Mouse (Mus musculus) embryonic fibroblast, embryonic 13.5 days (primary cell): ENCODE data around the gene Mapk10. TPM values are rescaled to one million over a fixed set of nuclear protein-coding genes. Genes with fewer than 3 reads are reported as not detected.
A peak's percentile ranks its signal among the peaks of the same experiment; 100 is the strongest.

Experiments used
- H3K27ac ChIP-seq: 2 replicates; pipeline ENCODE4 v1.5.1; 2012; ENCODE audit warnings: low read length, control low read depth, inconsistent platforms; ENCODE audit not compliant: insufficient read depth
- H3K4me1 ChIP-seq: 2 replicates; pipeline ENCODE4 v1.6.1; 2011; ENCODE audit warnings: low read length; ENCODE audit not compliant: control insufficient read depth, insufficient read depth
- H3K4me3 ChIP-seq: 2 replicates; pipeline ENCODE4 v1.5.1; 2011; ENCODE audit warnings: mild to moderate bottlenecking, control low read depth, low read length; ENCODE audit not compliant: insufficient read depth
- CTCF ChIP-seq: IDR thresholded peaks from 2 replicates; pipeline ENCODE4 v1.5.1; 2011; ENCODE audit warnings: mild to moderate bottlenecking, control low read depth, low read length, moderate library complexity, borderline replicate concordance; ENCODE audit not compliant: insufficient read depth
- POLR2A ChIP-seq: IDR thresholded peaks from 2 replicates; pipeline ENCODE4 v1.6.1; 2011; ENCODE audit warnings: low read depth, mild to moderate bottlenecking, control low read depth, low read length, moderate library complexity
- polyA plus RNA-seq: library from polyadenylated mRNA; stranded (reverse); fragments of >200 nt; gene quantifications from 2 replicates; pipeline ENCODE4 v1.2.4, GENCODE M21; 2011; ENCODE audit warnings: low read depth; ENCODE audit not compliant: missing spikeins, insufficient read length

Gene Mapk10
- polyA plus RNA-seq, 1 experiment, result 0.16 TPM

DNA sequence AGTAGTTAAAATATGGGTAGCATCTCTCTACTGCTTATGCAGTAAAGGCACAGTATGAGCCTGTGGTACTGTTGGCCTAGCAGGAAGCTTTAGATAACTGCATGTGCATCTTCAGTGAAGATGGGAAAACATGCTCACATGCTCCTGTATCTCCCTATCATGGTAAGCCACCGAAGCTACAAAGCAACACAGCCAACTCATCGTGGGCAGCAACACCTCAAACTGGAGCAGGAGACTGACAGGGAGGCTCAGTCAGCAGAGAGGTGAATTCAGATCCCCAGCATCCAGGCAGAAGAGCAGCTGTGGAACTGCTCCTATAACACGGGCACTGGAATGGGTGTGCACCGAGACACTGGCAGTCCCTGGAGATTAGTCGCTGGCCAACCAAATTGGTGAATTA is 191.0 kb downstream of the Mapk10 start:
- no peak overlapping the region for H3K27ac ChIP-seq
- H3K4me1 ChIP-seq, result no peaks in the 10 kb centered on the region
- TF ChIP-seq CTCF, result no peak
- TF ChIP-seq POLR2A, result no peak
- no peak overlapping the region for H3K4me3 ChIP-seq

- no peaks in the 10 kb centered on the region for H3K4me1 ChIP-seq
- H3K4me3 ChIP-seq, result no peak overlapping the region
- no peak overlapping the region for H3K27ac ChIP-seq
- TF ChIP-seq POLR2A (no peak), CTCF (no peak)
Measured at GRCm38 (mm10) chr5:103017637-103018036, 193.5 kb downstream of the Mapk10 start.

DNA sequence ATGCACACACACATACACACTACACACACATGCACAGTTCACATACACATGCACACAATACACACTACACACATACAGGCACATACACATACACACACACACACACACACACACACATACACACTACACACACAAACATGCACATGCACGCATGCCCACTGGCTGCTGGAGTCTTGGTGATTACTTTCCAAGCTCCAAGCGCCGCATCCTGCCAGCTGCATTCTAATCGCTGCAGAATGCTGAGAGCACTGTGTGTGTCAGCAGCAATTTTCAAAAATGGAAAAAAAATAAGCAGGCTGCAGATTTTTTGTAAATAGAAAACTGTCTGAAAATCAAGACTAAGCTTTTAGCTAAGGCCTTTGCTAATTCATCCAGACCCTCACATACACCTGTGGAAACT is 196.8 kb downstream of the Mapk10 start:
- H3K27ac ChIP-seq, result no peak overlapping the region
- no peaks in the 10 kb centered on the region for H3K4me1 ChIP-seq
- no peak for TF ChIP-seq CTCF
- TF ChIP-seq POLR2A, result no peak
- H3K4me3 ChIP-seq, result no peak overlapping the region

DNA sequence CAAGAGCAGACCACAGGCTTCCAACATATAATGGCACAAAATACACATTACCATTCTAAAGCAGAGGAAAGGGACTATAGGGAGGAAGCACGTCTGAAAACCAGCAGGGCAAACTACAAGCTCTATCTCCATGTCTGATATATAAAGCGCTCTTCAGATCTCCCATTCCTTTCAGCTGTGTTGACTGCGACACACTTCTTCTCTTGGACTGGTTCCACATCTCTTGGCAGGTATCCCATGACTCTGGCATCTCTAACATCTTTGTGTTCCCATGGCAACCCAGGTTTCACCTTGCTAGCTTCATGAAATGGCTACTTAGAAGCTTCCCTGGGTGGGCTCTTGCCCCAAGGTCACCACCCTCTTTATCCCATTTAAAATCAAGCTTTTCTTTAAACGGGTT is 202.2 kb downstream of the Mapk10 start:
- Histone ChIP-seq H3K4me1 (no peaks in the 10 kb centered on the region), H3K27ac (no peak overlapping the region), H3K4me3 (no peak overlapping the region)
- no peak for TF ChIP-seq POLR2A
- TF ChIP-seq CTCF, result no peak

GRCm38 (mm10) chr5:103002116-103002515 is 209.0 kb downstream of the Mapk10 start:
- TF ChIP-seq CTCF (no peak), POLR2A (no peak)
- no peaks in the 10 kb centered on the region; the same call in 1 of the 2 replicates for H3K4me1 ChIP-seq
- H3K27ac ChIP-seq, result no peak overlapping the region
- H3K4me3 ChIP-seq, result no peak overlapping the region

GRCm38 (mm10) chr5:103000572-103000971 is 210.6 kb downstream of the Mapk10 start:
- no peaks in the 10 kb centered on the region; the same call in 1 of the 2 replicates for H3K4me1 ChIP-seq
- no peak overlapping the region for H3K27ac ChIP-seq
- no peak overlapping the region for H3K4me3 ChIP-seq
- TF ChIP-seq CTCF, result no peak
- no peak for TF ChIP-seq POLR2A

DNA sequence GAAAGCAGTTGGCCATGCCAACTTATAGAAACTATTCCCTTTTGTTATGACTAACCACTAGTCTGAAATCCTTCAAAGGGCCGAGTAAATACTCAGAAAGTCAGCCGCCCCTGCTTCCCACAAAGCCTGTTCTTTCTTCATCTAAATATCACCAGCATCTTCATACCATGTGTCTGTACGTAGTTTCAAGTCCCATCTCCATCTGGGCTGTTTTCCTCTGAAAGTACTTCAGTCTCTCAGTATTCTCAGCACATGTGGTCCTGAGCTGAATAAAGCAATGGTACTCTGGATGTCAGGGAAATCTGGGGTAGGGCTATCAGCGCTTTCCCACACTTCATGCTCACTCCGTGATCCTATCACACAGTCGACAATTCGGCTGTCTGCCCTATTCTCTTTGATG is 212.6 kb downstream of the Mapk10 start:
- Histone ChIP-seq H3K27ac (no peak overlapping the region), H3K4me1 (peaks cover 3% of the 10 kb centered on the region)

GRCm38 (mm10) chr5:102997907-102998306 is 213.2 kb downstream of the Mapk10 start:
- TF ChIP-seq POLR2A (no peak), CTCF (no peak)
- H3K27ac ChIP-seq, result no peak overlapping the region
- H3K4me1 ChIP-seq, result peaks cover 6% of the 10 kb centered on the region
- H3K4me3 ChIP-seq, result no peak overlapping the region

More for the DNA sequence above, 212.6 kb downstream of the Mapk10 start:
- TF ChIP-seq POLR2A (no peak), CTCF (no peak)
- no peak overlapping the region for H3K4me3 ChIP-seq

DNA sequence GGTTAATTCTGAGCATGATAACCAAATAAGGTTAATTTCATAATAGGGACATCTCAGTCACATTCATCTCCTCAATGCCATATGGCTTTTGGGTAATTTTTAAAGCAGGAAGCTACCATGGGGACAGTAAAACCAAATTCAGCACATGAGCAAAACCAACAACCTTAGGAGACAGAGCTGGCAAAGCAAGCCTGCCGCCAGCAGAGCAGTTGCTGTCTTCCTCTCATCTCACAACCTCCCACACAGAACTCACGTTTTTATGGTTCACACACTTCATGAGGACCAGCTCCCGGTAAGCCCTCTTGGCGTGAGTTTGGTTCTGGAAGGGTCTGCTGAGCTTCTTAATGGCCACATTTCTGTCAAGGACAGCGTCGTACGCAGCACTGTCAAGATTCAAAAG is 214.8 kb downstream of the Mapk10 start:
- no peak overlapping the region for H3K27ac ChIP-seq
- no peak overlapping the region for H3K4me3 ChIP-seq
- peaks cover 6% of the 10 kb centered on the region for H3K4me1 ChIP-seq
- TF ChIP-seq CTCF, result no peak
- TF ChIP-seq POLR2A, result no peak

GRCm38 (mm10) chr5:102995928-102996327 is 215.2 kb downstream of the Mapk10 start:
- Histone ChIP-seq H3K4me1 (peaks cover 6% of the 10 kb centered on the region), H3K4me3 (no peak overlapping the region), H3K27ac (no peak overlapping the region)
- no peak for TF ChIP-seq POLR2A
- TF ChIP-seq CTCF, result no peak

- H3K4me3 ChIP-seq, result no peak overlapping the region
- peak overlapping the region; percentile 39; the same call in 1 of the 2 replicates for H3K27ac ChIP-seq
- peaks cover 6% of the 10 kb centered on the region for H3K4me1 ChIP-seq
- TF ChIP-seq POLR2A (no peak), CTCF (no peak)
Measured at GRCm38 (mm10) chr5:102993951-102994350, 217.2 kb downstream of the Mapk10 start.

DNA sequence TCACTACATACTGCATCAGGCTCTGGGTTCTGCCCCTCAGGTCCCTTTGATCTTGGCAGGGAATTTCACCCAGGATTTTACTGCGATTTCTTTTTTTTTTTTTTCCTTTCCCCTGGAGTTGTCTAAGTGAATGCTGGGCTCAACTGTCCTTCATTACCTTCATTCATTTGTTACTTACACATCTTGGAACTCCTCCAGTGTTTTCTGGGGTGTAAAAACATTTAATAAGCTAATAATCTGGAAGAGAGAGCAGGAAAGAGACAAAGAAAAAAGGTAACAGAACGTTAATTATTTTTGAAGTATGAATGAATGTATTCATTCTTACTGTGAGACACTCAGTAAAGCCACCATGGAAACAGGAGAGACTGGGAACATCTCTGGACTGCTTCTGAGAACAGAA is 219.4 kb downstream of the Mapk10 start:
- H3K4me3 ChIP-seq, result no peak overlapping the region

More for the DNA sequence above, 219.4 kb downstream of the Mapk10 start:
- no peak overlapping the region for H3K27ac ChIP-seq
- peaks cover 6% of the 10 kb centered on the region for H3K4me1 ChIP-seq
- no peak for TF ChIP-seq POLR2A
- TF ChIP-seq CTCF, result no peak
